Mouse (Mus musculus) telencephalon, adult 2 months (tissue): Measurements from ENCODE around the gene Micall2.
"Not testable (repeated sequence)": the region's sequence is repeated elsewhere in the genome, so short reads cannot be mapped to it uniquely, and the experiment has no call there.

Experiments
- DNase-seq: peaks from one replicate; pipeline ENCODE4 v3.0.0-alpha.2; 2011; ENCODE audit warnings: low read depth, low spot score

The Micall2 gene

GRCm38 (mm10) chr5:139730712-139731486 is 5.2 kb downstream of the Micall2 start:
- no peak for DNase-seq

- DNase-seq, result no peak
Measured at GRCm38 (mm10) chr5:139727261-139727660, 8.9 kb downstream of the Micall2 start.

- DNase-seq, result no peak
Measured at GRCm38 (mm10) chr5:139726186-139726585, 9.9 kb downstream of the Micall2 start.

- no peak for DNase-seq
Measured at GRCm38 (mm10) chr5:139724336-139725116, 11.6 kb downstream of the Micall2 start.

GRCm38 (mm10) chr5:139723113-139723512 is 13.0 kb downstream of the Micall2 start:
- no peak for DNase-seq

GRCm38 (mm10) chr5:139722709-139723108 is 13.4 kb downstream of the Micall2 start:
- DNase-seq, result no peak

- no peak for DNase-seq
Measured at GRCm38 (mm10) chr5:139718949-139719348, 17.2 kb downstream of the Micall2 start.

GRCm38 (mm10) chr5:139718540-139718939 is 17.6 kb downstream of the Micall2 start:
- no peak for DNase-seq

- no peak for DNase-seq
Measured at GRCm38 (mm10) chr5:139717723-139718122, 18.4 kb downstream of the Micall2 start.

- DNase-seq, result no peak
Measured at GRCm38 (mm10) chr5:139706496-139706895, 29.6 kb downstream of the Micall2 start.

GRCm38 (mm10) chr5:139702905-139703304 is 33.2 kb downstream of the Micall2 start:
- DNase-seq, result no peak

GRCm38 (mm10) chr5:139702236-139702635 is 33.9 kb downstream of the Micall2 start:
- DNase-seq, result no peak

- no peak for DNase-seq
Measured at GRCm38 (mm10) chr5:139696954-139697353, 39.2 kb downstream of the Micall2 start.

GRCm38 (mm10) chr5:139695876-139696275 is 40.3 kb downstream of the Micall2 start:
- DNase-seq, result not testable (repeated sequence)

GRCm38 (mm10) chr5:139694989-139695571 is 41.1 kb downstream of the Micall2 start:
- DNase-seq, result no peak

GRCm38 (mm10) chr5:139694292-139694988 is 41.7 kb downstream of the Micall2 start:
- no peak for DNase-seq

GRCm38 (mm10) chr5:139690791-139691190 is 45.3 kb downstream of the Micall2 start:
- DNase-seq, result no peak

GRCm38 (mm10) chr5:139688356-139688755 is 47.8 kb downstream of the Micall2 start:
- DNase-seq, result no peak

- no peak for DNase-seq
Measured at GRCm38 (mm10) chr5:139687646-139688045, 48.5 kb downstream of the Micall2 start.

GRCm38 (mm10) chr5:139686530-139687249 is 49.4 kb downstream of the Micall2 start:
- DNase-seq, result peak; percentile 18

- no peak for DNase-seq
Measured at GRCm38 (mm10) chr5:139683228-139683627, 52.9 kb downstream of the Micall2 start.
